Mouse (Mus musculus) heart, adult 9 months (tissue): ENCODE data around the gene Golt1b.
A peak's percentile ranks its signal among the peaks of the same experiment; 100 is the strongest.
"Not testable (repeated sequence)": the region's sequence is repeated elsewhere in the genome, so short reads cannot be mapped to it uniquely, and the experiment has no call there.

Source experiments
- DNase-seq, 2 experiments: peaks; one replicate each; pipeline ENCODE4 v3.0.0; 2022; ENCODE audit warnings: low spot score in 2 of 2

The Golt1b gene

GRCm38 (mm10) chr6:142387011-142387754 lies at the start of gene Golt1b, which contains the start of gene Recql:
Gene Golt1b (plus strand): TSS chr6:142387221.
Gene Recql (minus strand): TSS chr6:142387087.
- peak; percentile 97 for DNase-seq

- DNase-seq: no peak
Measured at GRCm38 (mm10) chr6:142338961-142339360, 48.1 kb upstream of the Golt1b start.

GRCm38 (mm10) chr6:142339576-142339975 lies 47.4 kb upstream of the Golt1b start:
- no peak for DNase-seq

- DNase-seq: peak in 1 of 2 experiments; percentile 7
Measured at GRCm38 (mm10) chr6:142343561-142343960, 43.5 kb upstream of the Golt1b start.

GRCm38 (mm10) chr6:142345440-142346038 lies 41.5 kb upstream of the Golt1b start, which contains the start of gene Pyroxd1:
Gene Pyroxd1 (plus strand): TSS chr6:142345654.
- peak; percentile 75 to 85 for DNase-seq

- DNase-seq: no peak
Measured at GRCm38 (mm10) chr6:142346181-142347110, 40.6 kb upstream of the Golt1b start.

GRCm38 (mm10) chr6:142347431-142348385 lies 39.3 kb upstream of the Golt1b start:
- no peak for DNase-seq

- not testable (repeated sequence) for DNase-seq
Measured at GRCm38 (mm10) chr6:142352099-142352498, 34.9 kb upstream of the Golt1b start.

- DNase-seq: no peak
Measured at GRCm38 (mm10) chr6:142357106-142357505, 29.9 kb upstream of the Golt1b start.

GRCm38 (mm10) chr6:142362036-142362435 lies 25.0 kb upstream of the Golt1b start:
- DNase-seq: no peak

- DNase-seq: no peak
Measured at GRCm38 (mm10) chr6:142363019-142363576, 23.9 kb upstream of the Golt1b start.

- DNase-seq: no peak
Measured at GRCm38 (mm10) chr6:142365742-142366472, 21.1 kb upstream of the Golt1b start.

GRCm38 (mm10) chr6:142366473-142367018 lies 20.5 kb upstream of the Golt1b start:
- no peak for DNase-seq

- no peak for DNase-seq
Measured at GRCm38 (mm10) chr6:142367565-142367964, 19.5 kb upstream of the Golt1b start.

- DNase-seq: no peak
Measured at GRCm38 (mm10) chr6:142369568-142369967, 17.5 kb upstream of the Golt1b start.

- DNase-seq: no peak
Measured at GRCm38 (mm10) chr6:142377081-142377480, 9.9 kb upstream of the Golt1b start.

GRCm38 (mm10) chr6:142378576-142379330 lies 8.3 kb upstream of the Golt1b start:
- no peak for DNase-seq

GRCm38 (mm10) chr6:142379961-142380360 lies 7.1 kb upstream of the Golt1b start:
- no peak for DNase-seq

GRCm38 (mm10) chr6:142381615-142382014 lies 5.4 kb upstream of the Golt1b start:
- no peak for DNase-seq
